Mouse (Mus musculus): Measurements from ENCODE around the gene Zbtb7b. TPM values are rescaled to one million over a fixed set of nuclear protein-coding genes. Genes with fewer than 3 reads are reported as not detected.
A peak's percentile ranks its signal among the peaks of the same experiment; 100 is the strongest.

The Zbtb7b gene
- total and polyA plus RNA-seq, 3 experiments: 11.9 to 34.2 (median 27.6) TPM

DNA sequence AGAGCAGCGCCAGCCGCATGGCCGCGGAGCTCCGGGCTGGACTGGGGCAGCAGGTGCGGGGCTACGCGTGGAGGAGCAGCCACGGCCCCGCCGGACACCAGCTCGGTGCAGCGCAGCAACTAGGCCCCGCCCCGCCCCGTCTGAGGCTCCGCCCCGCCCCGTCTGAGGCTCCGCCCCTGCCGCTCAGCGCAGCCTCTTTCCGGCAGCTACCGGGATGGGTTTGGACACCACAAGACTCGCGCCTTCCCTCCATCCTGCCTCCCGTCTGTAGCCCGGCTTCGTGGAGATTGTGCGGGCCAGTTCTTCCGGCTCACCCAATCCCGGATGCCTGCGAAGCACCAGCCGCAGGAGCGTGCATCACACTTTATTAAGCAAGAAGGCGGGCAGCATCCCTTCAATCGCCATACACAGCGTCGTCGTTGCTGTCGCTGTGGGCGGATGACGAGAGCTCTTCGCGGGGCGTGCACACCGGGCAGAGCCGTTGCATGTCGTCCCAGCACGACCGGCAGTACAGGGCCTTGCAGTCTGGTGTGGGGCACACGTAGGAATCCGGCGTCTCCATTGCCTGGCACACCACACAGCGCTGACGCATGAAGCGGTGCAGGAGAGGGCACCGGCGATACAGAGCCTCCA lies 44.6 kb downstream of the Zbtb7b start, which contains the start of gene Adam15:
Gene Adam15 (minus strand): TSS at position 128 of the 633 bp plus-strand sequence.
- Histone ChIP-seq H3K27ac (ENCODE audit: insufficient read depth, low read depth) (no peak within 1 kb of the TSS), H3K27me3 (replicated peaks) (no peaks in the 10 kb centered on the region)
- DNase-seq (ENCODE audit: extremely low read depth): peak; percentile 68

DNA sequence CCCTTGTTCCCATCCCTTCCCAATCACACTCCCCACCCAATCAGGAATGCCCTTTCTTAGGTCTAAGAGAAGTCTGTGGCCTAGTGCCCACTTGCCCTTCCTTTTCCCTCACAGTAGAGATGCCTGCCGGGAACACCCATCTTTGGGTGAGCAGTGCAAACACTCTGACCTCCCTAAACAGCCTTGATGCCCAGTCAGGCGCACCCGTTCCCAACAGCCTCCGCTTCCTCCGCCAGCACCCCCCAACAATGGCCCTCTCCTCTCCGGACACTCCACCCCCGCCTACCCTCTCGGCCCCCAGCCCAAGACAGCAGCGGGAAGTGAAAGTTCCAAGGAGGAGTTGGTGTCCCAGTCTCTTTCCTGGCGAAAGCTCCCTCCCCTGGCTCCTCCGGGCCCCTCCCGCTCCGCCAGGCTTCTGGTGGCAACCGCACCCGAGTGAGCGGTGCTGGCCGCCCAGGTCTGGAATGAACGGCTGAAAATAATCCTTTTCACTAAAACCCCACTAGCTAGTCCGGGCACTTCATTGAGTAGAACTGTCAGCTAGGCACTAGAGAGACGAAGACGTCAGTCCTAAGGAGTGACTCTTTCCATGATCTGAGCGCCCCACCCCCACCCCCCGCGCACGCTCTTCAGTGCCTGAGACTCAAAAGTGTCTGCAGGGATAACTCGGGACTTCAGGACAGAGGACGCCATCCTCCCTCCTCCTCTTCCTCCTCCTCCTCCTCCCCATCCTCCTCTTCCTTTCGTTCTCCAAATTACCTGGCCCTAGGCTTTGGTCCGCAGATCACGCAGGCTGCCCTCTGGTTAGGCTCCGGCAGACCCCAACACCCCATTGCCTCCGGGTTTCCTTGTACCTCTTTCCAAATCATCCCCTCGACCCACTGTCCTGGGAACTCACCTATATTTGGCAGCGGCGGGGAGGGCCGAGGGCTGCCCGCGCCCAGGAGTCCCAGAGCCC lies 45.4 kb downstream of the Zbtb7b start:
- DNase-seq (ENCODE audit: extremely low read depth): no peak
- peak; percentile 56 for TF ChIP-seq NRF1 (IDR thresholded peaks at IDR 0.05; ENCODE audit: low read depth, low read length)
- TF ChIP-seq MXI1 (IDR thresholded peaks at IDR 0.05; ENCODE audit: low read depth, low read length): 0 out of 2 replicates have a peak, but pooled peaks have one; percentile 14
- TF ChIP-seq CHD2 (IDR thresholded peaks at IDR 0.05; ENCODE audit: low read length): no peak
- no peak for TF ChIP-seq MAX (IDR thresholded peaks at IDR 0.05; ENCODE audit: low read length)

More for the DNA sequence above, 44.6 kb downstream of the Zbtb7b start, which contains the start of gene Adam15:
- Histone ChIP-seq H3K9me3 (replicated peaks; ENCODE audit: low read length) (no peaks in the 10 kb centered on the region), H3K4me3 (replicated peaks in 1 of 3; ENCODE audit: low read depth in 2 of 3, low read length in 2 of 3, poor library complexity in 1 of 3) (peak within 1 kb of the TSS; percentile 63 to 74 (median 67)), H3K4me2 (ENCODE audit: insufficient read depth, low read depth, poor library complexity, severe bottlenecking) (peak within 1 kb of the TSS; percentile 75), H3K4me1 (ENCODE audit: control insufficient read depth in 1 of 2, insufficient read depth in 2 of 2) (peaks cover 3 to 41% of the 10 kb centered on the region in 2 experiments; a peak in 3 of 4 replicates), H3K9ac (ENCODE audit: insufficient read depth, low read depth) (peak within 1 kb of the TSS; percentile 42; the same call in 1 of the 2 replicates), H3K36me3 (replicated peaks in 1 of 2; ENCODE audit: control insufficient read depth in 1 of 2, insufficient read depth in 1 of 2, low read length in 1 of 2) (peaks cover 3 to 25% of the 10 kb centered on the region in 2 experiments), H3K79me2 (replicated peaks; ENCODE audit: control insufficient read depth, extremely low read depth, insufficient read depth, poor library complexity, severe bottlenecking) (no peaks in the 10 kb centered on the region)
- dilution Hi-C loops (cut with MboI; ENCODE audit: extremely low pct_ligation_motif_present, extremely low pct_unique_long_range_greater_than_20kb, low sequenced_read_pairs): no loop called here
- TF ChIP-seq ZC3H11A (IDR thresholded peaks at IDR 0.05; ENCODE audit: low read depth, low read length): no peak
- no peak for TF ChIP-seq CTCF (conservative IDR thresholded peaks at IDR 0.05 in 1 of 2, IDR thresholded peaks at IDR 0.05 in 1 of 2; ENCODE audit: low read depth in 2 of 2, low read length in 2 of 2)
- peak; percentile 25; the same call in 1 of the 2 replicates for TF ChIP-seq IRF4 (IDR thresholded peaks at IDR 0.05; ENCODE audit: low read depth, low read length)
- no peak for TF ChIP-seq MEF2A (IDR thresholded peaks at IDR 0.05; ENCODE audit: borderline replicate concordance, low read depth, low read length)
- TF ChIP-seq UBTF (IDR thresholded peaks at IDR 0.05; ENCODE audit: low read depth, low read length): no peak
- no peak for TF ChIP-seq EP300 (IDR thresholded peaks at IDR 0.05; ENCODE audit: low read length)
- TF ChIP-seq POLR2A (IDR thresholded peaks at IDR 0.05; ENCODE audit: low read depth, low read length): peak; percentile 78
- peak; percentile 52 for TF ChIP-seq HCFC1 (IDR thresholded peaks at IDR 0.05; ENCODE audit: low read depth, low read length)
- no peak for TF ChIP-seq RCOR1 (conservative IDR thresholded peaks at IDR 0.05; ENCODE audit: low read depth, low read length)
- TF ChIP-seq MAZ (IDR thresholded peaks at IDR 0.05; ENCODE audit: low read depth, low read length): 0 out of 2 replicates have a peak, but pooled peaks have one; percentile 44
- no peak for TF ChIP-seq PAX5 (IDR thresholded peaks at IDR 0.05; ENCODE audit: low read length)
- TF ChIP-seq JUN (IDR thresholded peaks at IDR 0.05; ENCODE audit: insufficient read depth, low read depth, low read length): no peak
- no peak for TF ChIP-seq ZKSCAN1 (IDR thresholded peaks at IDR 0.05; ENCODE audit: borderline replicate concordance, low read depth, low read length)
- no peak for TF ChIP-seq SMC3 (IDR thresholded peaks at IDR 0.05; ENCODE audit: low read depth, low read length)
- no peak for TF ChIP-seq BHLHE40 (IDR thresholded peaks at IDR 0.05; ENCODE audit: low read depth, low read length)
- 0 out of 2 replicates have a peak, but pooled peaks have one; percentile 44 for TF ChIP-seq MXI1 (IDR thresholded peaks at IDR 0.05; ENCODE audit: low read depth, low read length)
- no peak for TF ChIP-seq KAT2A (IDR thresholded peaks at IDR 0.05; ENCODE audit: insufficient replicate concordance, low read length)
- TF ChIP-seq MAX (IDR thresholded peaks at IDR 0.05; ENCODE audit: low read length): peak; percentile 78
- TF ChIP-seq MAFK (IDR thresholded peaks at IDR 0.05; ENCODE audit: insufficient replicate concordance, low read length): no peak
- TF ChIP-seq ZNF384 (IDR thresholded peaks at IDR 0.05; ENCODE audit: low read depth, low read length): no peak
- TF ChIP-seq ZMIZ1 (IDR thresholded peaks at IDR 0.05; ENCODE audit: low read depth, low read length): peak; percentile 63; the same call in 1 of the 2 replicates
- TF ChIP-seq NELFE (IDR thresholded peaks at IDR 0.05; ENCODE audit: low read depth, low read length): peak; percentile 78
- TF ChIP-seq ETS1 (conservative IDR thresholded peaks at IDR 0.05; ENCODE audit: low read depth, low read length): no peak
- TF ChIP-seq NRF1 (IDR thresholded peaks at IDR 0.05; ENCODE audit: low read depth, low read length): peak; percentile 67
- peak; percentile 61 for TF ChIP-seq SIN3A (IDR thresholded peaks at IDR 0.05; ENCODE audit: low read length)
- TF ChIP-seq MYC (IDR thresholded peaks at IDR 0.05; ENCODE audit: low read depth, low read length): 0 out of 2 replicates have a peak, but pooled peaks have one; percentile 27
- TF ChIP-seq E2F4 (IDR thresholded peaks at IDR 0.05; ENCODE audit: insufficient replicate concordance, low read depth, low read length): no peak
- no peak for TF ChIP-seq USF1 (IDR thresholded peaks at IDR 0.05; ENCODE audit: low read depth, low read length)
- no peak for TF ChIP-seq TBP (conservative IDR thresholded peaks at IDR 0.05; ENCODE audit: low read depth, low read length)
- TF ChIP-seq TCF12 (IDR thresholded peaks at IDR 0.05; ENCODE audit: low read depth, low read length): 0 out of 2 replicates have a peak, but pooled peaks have one; percentile 23
- TF ChIP-seq POLR2AphosphoS2 (IDR thresholded peaks at IDR 0.05; ENCODE audit: low read depth, low read length): 0 out of 2 replicates have a peak, but pooled peaks have one; percentile 35
- no peak for TF ChIP-seq CHD2 (IDR thresholded peaks at IDR 0.05; ENCODE audit: low read length)
- no peak for TF ChIP-seq USF2 (conservative IDR thresholded peaks at IDR 0.05; ENCODE audit: low read depth, low read length)
- TF ChIP-seq ELF1 (IDR thresholded peaks at IDR 0.05; ENCODE audit: low read depth, low read length): peak; percentile 64; the same call in 1 of the 2 replicates
- in situ Hi-C loops (cut with MboI; ENCODE audit: low pct_ligation_motif_present, low pct_unique_long_range_greater_than_20kb, low sequenced_read_pairs): loop anchor here (5.0 to 25.0 kb wide), 3 partner anchors 137 to 412 kb away; partner anchors contain the start of genes Chrnb2 and Ube2q1

More for the DNA sequence above, 45.4 kb downstream of the Zbtb7b start:
- peaks cover 5 to 33% of the 10 kb centered on the region in 2 experiments for H3K36me3 ChIP-seq (replicated peaks in 1 of 2; ENCODE audit: control insufficient read depth in 1 of 2, insufficient read depth in 1 of 2, low read length in 1 of 2)
- dilution Hi-C loops (cut with MboI; ENCODE audit: extremely low pct_ligation_motif_present, extremely low pct_unique_long_range_greater_than_20kb, low sequenced_read_pairs): no loop called here
- no peak overlapping the region for H3K27ac ChIP-seq (ENCODE audit: insufficient read depth, low read depth)
- peak overlapping the region; percentile 75 for H3K4me2 ChIP-seq (ENCODE audit: insufficient read depth, low read depth, poor library complexity, severe bottlenecking)
- peak overlapping the region; percentile 42; the same call in 1 of the 2 replicates for H3K9ac ChIP-seq (ENCODE audit: insufficient read depth, low read depth)
- no peaks in the 10 kb centered on the region for H3K79me2 ChIP-seq (replicated peaks; ENCODE audit: control insufficient read depth, extremely low read depth, insufficient read depth, poor library complexity, severe bottlenecking)
- no peaks in the 10 kb centered on the region for H3K27me3 ChIP-seq (replicated peaks)
- peak overlapping the region; percentile 63 to 74 (median 67) for H3K4me3 ChIP-seq (replicated peaks in 1 of 3; ENCODE audit: low read depth in 2 of 3, low read length in 2 of 3, poor library complexity in 1 of 3)
- H3K4me1 ChIP-seq (ENCODE audit: control insufficient read depth in 1 of 2, insufficient read depth in 2 of 2): peaks cover 3 to 36% of the 10 kb centered on the region in 2 experiments; a peak in 3 of 4 replicates
- no peaks in the 10 kb centered on the region for H3K9me3 ChIP-seq (replicated peaks; ENCODE audit: low read length)
- in situ Hi-C loops (cut with MboI; ENCODE audit: low pct_ligation_motif_present, low pct_unique_long_range_greater_than_20kb, low sequenced_read_pairs): loop anchor here (5.0 to 25.0 kb wide), 3 partner anchors 138 to 413 kb away; partner anchors contain the start of genes Chrnb2 and Ube2q1
